Mouse (Mus musculus) gastrocnemius, adult 8-10 months (tissue): ENCODE data around the gene Kcng1. TPM values are rescaled to one million over a fixed set of nuclear protein-coding genes. Genes with fewer than 3 reads are reported as not detected.
A peak's percentile ranks its signal among the peaks of the same experiment; 100 is the strongest.

ENCODE experiments used
- DNase-seq, 2 experiments: peaks; one replicate each; pipeline ENCODE4 v3.0.0; 2022; ENCODE audit warnings: low spot score in 2 of 2
- total RNA-seq, 4 experiments: library from RNA; stranded (reverse); gene quantifications; 2 replicates each; pipeline ENCODE4 v1.2.4; 2022

Gene Kcng1
- under 1 TPM in 1 of 4 experiments, not detected in 3; 0.31 TPM for total RNA-seq

- DNase-seq = no peak
These were observed at the start of gene Kcng1 for GRCm38 (mm10) chr2:168281582-168281981. TSS of gene Kcng1 (minus strand) at chr2:168281736.

DNA sequence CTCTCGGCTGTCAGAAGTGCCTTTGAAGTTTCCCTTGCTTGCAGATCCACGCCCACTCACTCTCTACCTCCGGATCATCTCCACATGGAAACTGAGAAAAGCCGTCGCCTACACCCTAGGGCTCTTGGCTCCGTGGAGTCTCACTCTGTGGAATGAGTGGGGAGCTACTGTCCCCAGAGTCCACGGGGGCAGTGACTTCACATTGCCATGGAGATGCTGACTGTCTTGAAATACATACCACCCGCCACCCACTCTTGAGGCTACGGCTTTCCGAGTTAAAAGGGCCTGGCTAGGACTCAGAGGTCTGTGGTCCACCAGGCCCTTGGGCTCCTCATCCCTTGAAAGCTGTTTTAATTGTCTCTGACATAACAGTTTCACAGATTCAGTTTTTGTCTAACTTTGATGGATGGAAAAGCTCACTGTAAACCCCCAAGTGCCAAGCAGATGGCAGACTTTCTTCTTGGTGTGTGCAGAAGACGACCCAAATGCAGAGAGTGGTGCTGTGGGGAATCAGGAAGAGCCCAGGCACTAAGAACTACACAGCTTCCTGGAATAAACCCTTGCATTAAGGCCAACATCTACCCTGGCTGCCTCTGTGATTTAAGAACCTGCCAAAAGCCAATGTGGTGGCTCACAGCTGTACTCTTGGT lies 49.0 kb upstream of the Kcng1 start:
- no peak for DNase-seq

- peak in 1 of 2 experiments; percentile 6 for DNase-seq
These were observed 40.3 kb upstream of the Kcng1 start for GRCm38 (mm10) chr2:168321716-168322374.

DNA sequence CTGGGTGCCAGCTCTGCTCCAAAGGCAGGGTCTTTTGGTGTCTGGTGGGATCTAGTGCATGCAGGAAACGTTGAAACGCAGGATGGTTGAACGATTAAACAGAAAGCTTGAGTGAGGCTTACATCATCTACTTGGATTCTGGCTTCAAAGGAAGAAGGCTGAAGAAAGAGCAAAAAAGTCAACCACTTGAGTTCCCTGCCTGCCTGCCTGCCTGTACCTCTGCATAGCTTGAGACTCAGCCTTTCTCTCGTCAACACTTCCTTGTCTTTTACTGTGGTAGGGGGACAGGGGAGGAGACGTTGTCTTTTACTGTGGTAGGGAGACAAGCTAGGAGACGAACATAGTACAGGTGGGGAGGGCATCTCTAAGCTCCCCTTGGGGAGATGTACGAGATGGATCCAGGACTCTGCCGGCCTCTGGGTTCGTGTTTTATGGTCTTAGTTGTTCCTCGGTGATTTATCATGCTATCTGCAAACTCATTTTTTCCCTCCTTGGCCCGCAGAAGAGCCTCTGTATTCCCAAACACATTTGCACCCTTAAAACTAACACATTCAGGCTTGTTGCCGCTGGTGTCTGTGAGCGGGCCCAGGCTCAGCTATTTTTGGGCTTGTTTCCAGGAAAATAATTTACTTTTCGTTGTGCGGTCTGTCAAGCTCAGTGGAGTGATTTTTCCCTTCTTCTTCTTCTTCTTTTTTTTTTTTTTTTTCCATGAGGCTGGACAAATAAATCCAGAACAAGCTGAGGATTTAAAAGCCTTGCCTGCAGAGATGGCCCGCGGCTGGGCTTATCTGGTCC lies 39.0 kb upstream of the Kcng1 start:
- DNase-seq = no peak

DNA sequence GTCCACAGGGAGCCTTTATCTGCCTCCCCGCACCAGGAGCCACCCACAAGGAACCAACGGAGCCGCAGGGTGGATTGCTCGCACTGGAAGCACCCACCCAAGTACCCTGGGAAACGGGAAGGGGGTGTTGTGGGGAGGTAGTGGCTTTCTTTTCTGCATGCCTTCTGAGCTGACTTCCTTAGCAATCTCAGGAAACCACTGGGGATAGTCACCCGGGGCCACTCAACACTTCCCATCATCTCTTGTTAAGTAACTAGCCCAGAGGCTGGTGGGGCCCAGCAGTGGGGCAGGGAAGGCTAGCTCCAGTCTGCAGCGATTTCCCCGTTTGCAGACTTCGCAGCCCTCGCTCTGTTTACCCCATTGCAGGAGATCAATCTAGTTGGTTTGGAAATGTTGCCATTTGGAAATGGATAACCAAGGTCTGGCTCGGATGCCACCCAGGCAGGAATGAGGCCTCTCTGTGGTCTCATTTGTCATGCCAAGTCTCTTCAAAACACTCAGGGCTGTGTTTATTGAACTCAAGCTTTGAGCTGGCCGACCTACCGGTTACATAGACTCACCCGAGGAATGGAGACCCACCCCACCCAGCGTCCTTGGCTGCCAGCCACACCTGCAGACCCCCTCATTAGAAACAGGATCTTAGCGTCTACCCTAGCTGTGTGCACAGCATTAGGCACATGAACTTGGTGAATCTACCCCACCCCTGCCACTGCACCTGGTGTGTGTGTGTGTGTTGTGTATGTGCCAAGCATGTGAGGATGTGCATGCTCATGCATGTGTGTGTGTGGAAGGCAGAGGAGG lies 33.3 kb upstream of the Kcng1 start:
- DNase-seq = no peak

GRCm38 (mm10) chr2:168312504-168312903 lies 31.0 kb upstream of the Kcng1 start:
- DNase-seq = no peak

GRCm38 (mm10) chr2:168311006-168311405 lies 29.5 kb upstream of the Kcng1 start:
- DNase-seq = no peak

- DNase-seq = no peak
These were observed 27.4 kb upstream of the Kcng1 start for GRCm38 (mm10) chr2:168308916-168309315.

DNA sequence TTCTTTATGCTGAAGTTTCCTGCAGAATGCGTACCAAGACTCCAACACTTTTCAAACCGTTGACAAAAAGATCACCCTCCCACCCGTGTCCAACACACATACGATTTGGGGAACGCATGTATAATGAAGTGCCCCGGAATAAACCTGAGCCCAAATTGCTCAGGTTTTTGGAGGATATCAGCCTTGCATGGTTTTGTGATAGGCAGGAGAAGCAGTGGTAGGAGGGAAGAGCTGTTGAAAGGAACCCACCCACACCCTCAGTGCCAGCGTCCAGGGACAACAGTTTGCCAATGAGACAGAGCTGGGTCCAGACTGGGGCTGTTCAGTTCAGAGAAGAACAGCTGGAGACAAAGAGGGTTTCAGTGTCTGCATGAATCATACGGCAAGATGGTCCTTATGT lies 18.1 kb upstream of the Kcng1 start:
- no peak for DNase-seq

DNA sequence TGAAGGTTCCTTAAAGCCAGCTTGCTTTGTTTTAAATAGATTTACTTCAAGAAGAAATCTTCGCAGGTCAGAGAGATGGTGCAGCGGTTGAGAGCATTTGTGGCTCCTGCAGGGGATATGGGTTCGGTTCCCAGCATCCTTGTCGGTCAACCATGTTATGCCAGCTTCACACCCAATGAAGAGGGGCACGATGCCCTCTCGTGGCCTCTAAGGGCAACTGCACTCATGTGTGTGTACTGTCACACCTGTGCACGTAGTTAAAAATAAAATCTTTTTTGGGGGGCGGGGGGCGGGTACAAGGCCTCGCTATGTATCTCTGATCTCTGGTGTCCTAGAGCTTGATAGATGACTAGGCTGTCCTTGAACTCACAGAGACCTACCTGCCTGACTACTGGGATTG lies 15.0 kb upstream of the Kcng1 start:
- no peak for DNase-seq

DNA sequence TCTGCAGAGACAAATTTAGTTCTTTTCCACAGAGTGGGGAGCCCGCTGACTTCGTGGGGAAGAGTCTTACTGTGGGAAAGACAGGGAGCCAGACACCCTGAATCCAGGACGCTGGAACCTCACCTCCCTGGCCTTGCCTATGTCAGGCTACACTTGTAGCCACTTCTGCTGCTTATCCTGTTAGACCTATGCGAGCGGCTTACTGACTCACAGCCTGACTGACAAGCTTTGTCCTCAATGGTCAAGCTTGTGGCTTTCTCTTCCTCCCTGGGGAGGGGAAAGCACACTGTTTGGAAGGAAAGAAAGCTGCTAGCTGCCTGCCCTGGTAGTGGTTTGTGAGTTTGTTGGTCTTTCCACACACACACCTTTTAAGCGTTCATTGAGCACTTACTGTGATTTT lies 11.0 kb upstream of the Kcng1 start:
- no peak for DNase-seq

DNA sequence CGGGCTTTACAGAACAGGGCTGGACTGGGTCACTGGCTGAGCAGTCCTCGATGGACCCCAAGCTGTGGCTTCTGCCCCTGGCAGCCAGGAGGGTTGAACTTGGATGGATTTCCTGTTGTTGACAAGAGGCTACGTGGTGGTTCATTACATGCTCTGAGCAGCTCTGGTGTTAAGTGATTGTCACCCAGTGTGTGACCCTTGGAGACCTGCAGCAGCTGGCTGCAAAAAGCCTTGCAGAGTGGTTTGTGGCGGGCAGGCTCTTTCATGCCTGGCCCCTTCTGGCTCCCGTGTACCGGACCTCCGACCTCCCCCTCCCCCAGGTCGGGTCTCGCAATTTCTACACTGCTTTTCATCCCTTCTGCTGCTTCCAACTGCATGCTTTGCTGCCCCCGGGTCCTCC lies 10.5 kb upstream of the Kcng1 start:
- no peak for DNase-seq

- DNase-seq = no peak
These were observed 8.3 kb upstream of the Kcng1 start for GRCm38 (mm10) chr2:168289851-168290250.

GRCm38 (mm10) chr2:168289016-168289415 lies 7.5 kb upstream of the Kcng1 start:
- no peak for DNase-seq

DNA sequence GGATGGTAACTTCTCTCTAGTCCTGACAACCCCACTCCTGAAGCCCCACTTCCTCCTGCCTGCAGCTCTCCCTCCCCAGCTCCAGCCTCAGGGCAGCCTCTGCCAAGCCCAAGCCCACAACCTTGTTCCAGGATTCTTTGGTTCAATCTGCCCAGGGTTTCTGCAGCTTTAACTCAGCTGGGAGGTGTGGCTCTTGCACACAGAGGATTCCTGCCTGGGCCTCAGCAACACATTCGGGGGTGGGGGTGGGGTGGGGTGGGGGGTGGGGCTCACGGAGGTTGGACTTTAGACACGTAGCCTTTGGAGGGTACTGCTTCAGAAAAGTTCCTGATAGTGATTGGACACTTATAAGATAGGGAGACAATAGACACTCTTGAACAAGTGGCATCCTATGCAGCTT lies 5.5 kb upstream of the Kcng1 start:
- no peak for DNase-seq

DNA sequence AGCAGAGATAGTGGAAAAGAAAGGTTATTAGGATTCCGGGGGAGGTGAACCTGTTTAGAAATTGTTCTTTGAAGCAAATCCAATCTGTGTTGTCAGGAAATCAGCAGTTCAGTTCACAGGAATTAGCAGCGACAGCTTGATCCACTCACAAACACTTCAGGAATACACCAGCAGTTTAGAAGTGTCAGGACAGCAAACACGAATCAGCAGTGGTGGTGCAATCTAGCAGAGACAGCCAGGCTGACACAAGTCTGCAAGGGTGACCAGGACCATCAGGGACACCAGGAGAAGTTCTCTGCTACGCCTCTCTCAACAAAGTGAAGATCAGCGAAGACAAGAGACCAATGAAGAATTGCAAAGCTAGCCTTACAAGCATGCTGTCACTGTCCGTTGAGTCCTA lies 3.6 kb upstream of the Kcng1 start:
- DNase-seq = no peak

DNA sequence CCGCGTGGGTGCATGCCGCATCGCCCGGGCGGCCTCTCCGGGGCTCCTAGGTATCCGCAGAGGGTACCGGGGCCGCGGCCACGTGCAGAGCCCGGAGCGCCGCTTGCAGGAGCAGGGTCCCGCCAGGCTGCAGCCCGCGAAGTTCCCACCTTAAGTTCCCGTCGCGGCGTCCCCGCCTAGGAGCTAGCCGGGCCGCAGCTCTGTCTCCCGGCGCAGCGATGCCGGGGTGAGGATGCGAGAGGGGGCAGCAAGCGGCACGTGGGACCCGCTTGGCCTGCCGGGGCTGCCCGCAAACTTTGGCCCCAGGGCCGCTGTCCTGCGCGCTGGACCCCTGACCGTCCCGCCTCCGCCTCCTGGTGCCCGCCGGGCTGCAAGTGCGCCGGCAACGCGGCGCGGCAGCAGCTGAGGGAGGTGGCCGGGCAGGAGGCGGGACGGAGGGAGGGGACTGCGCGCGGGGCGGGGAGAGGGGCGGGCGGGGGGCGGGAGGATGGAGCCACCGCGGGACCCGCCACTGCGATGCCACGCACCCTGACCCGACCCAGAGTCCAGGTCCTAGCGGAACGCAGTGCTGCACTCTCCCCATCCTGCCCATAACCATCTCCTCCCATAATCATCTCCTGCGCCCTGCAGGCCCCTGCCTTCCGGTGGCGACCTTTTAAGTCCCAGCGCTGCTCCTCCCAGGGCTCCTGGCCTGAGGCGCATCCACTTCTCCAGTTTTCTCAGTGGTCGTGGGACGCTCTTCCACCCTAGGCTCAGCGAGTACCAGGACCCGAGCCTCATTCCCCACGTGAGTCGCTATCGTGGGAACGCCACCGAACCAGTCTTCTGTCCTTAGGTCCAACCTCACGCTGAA lies 581 bp downstream of the Kcng1 start:
- no peak for DNase-seq

GRCm38 (mm10) chr2:168274374-168274935 lies 7.1 kb downstream of the Kcng1 start:
- peak; percentile 17 to 19 for DNase-seq

GRCm38 (mm10) chr2:168273387-168273786 lies 8.1 kb downstream of the Kcng1 start:
- DNase-seq = no peak

GRCm38 (mm10) chr2:168268033-168268432 lies 13.5 kb downstream of the Kcng1 start:
- DNase-seq = no peak
